Mouse (Mus musculus): Measurements from ENCODE around the gene Hspg2. TPM values are rescaled to one million over a fixed set of nuclear protein-coding genes. Genes with fewer than 3 reads are reported as not detected.
"Not testable (repeated sequence)": the region's sequence is repeated elsewhere in the genome, so short reads cannot be mapped to it uniquely, and the experiment has no call there.

The Hspg2 gene
- polyA plus RNA-seq, 1 experiment: 34.7 TPM

DNA sequence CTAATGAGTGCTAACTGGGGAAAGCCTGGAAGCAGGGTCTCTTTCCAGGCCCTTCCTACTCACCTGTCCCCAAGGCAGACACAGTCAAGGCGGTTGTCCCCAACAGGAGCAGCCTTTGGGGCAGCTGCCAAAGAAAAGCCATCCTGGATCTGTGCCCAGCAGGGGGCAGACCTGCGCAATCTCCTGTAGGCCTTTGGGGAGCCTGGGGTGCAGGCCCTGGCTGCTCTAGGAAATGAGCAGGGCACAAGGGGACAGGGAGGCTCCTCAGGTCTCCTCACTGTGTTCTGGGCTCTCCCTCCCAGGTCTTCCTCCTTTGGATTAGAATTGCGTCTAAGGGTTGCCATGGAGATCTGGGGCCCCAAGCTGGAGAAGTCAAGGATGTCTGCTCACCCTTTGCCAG lies 113.2 kb downstream of the Hspg2 start:
- peak; percentile 28 for DNase-seq

DNA sequence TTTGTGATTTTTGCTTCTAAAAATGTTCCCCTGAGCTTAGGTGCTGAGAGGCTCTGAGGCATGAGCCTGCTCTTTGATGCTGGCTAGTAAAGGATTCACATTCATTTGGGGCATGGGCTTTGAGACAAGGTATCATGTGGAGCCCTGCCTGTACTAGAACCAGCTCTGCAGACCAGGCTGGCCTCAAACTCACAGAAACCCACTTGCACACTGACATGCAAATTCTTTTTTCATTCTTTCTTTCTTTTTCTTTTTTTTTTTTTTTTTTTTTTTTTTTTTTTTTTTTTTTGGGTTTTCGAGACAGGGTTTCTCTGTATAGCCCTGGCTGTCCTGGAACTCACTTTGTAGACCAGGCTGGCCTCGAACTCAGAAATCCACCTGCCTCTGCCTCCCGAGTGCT lies 120.5 kb downstream of the Hspg2 start:
- not testable (repeated sequence) for H3K4me1 ChIP-seq (ENCODE audit: control insufficient read depth, insufficient read depth, low read length); H3K4me3 ChIP-seq (ENCODE audit: insufficient read depth, low read depth, low read length); DNase-seq; H3K36me3 ChIP-seq (ENCODE audit: control insufficient read depth, insufficient read depth, low read length); H3K27ac ChIP-seq (ENCODE audit: insufficient read depth, low read depth, low read length); H3K27me3 ChIP-seq (replicated peaks; ENCODE audit: control insufficient read depth, insufficient read depth, low read length)
- 82% methylated on average over 2 of the region's 3 CpGs for WGBS

More for the DNA sequence above, 113.2 kb downstream of the Hspg2 start:
- H3K27ac ChIP-seq (ENCODE audit: insufficient read depth, low read depth, low read length): no peak overlapping the region
- peak; percentile 33 for TF ChIP-seq CTCF (conservative IDR thresholded peaks at IDR 0.05; ENCODE audit: insufficient read depth, insufficient read length, low read depth, low read length)
- no peak for TF ChIP-seq POLR2A (IDR thresholded peaks at IDR 0.05; ENCODE audit: low read depth, low read length)
- H3K4me1 ChIP-seq (ENCODE audit: control insufficient read depth, insufficient read depth, low read length): no peaks in the 10 kb centered on the region
- WGBS: 72% methylated on average over 3 of the region's 3 CpGs
- H3K27me3 ChIP-seq (replicated peaks; ENCODE audit: control insufficient read depth, insufficient read depth, low read length): no peaks in the 10 kb centered on the region
- H3K36me3 ChIP-seq (ENCODE audit: control insufficient read depth, insufficient read depth, low read length): no peaks in the 10 kb centered on the region
- no peak overlapping the region for H3K4me3 ChIP-seq (ENCODE audit: insufficient read depth, low read depth, low read length)

DNA sequence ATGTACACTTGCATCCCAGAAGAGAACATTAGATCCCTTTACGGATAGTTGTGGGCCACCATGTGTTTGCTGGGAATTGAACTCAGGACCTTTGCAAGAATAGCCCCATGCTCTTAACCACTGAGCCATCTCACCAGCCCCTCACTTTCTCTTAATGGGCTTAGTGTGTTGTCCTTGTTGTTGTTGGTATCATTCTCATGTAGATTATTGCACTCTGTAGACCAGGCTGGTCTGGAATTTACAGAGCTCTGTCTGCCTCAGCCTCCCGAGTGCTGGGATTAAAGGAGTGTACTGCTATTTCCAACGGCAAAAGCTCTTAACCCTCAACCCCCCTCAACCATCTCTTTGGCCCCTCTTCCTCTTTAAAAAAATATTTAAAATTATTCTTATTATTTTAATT lies 121.0 kb downstream of the Hspg2 start:
- 92% methylated on average over 3 of the region's 3 CpGs for WGBS
- Histone ChIP-seq H3K4me1 (ENCODE audit: control insufficient read depth, insufficient read depth, low read length) (no peaks in the 10 kb centered on the region), H3K27me3 (replicated peaks; ENCODE audit: control insufficient read depth, insufficient read depth, low read length) (no peaks in the 10 kb centered on the region), H3K4me3 (ENCODE audit: insufficient read depth, low read depth, low read length) (no peak overlapping the region), H3K27ac (ENCODE audit: insufficient read depth, low read depth, low read length) (no peak overlapping the region), H3K36me3 (ENCODE audit: control insufficient read depth, insufficient read depth, low read length) (no peaks in the 10 kb centered on the region)
- no peak for TF ChIP-seq POLR2A (IDR thresholded peaks at IDR 0.05; ENCODE audit: low read depth, low read length)
- TF ChIP-seq CTCF (conservative IDR thresholded peaks at IDR 0.05; ENCODE audit: insufficient read depth, insufficient read length, low read depth, low read length): no peak
- no peak for DNase-seq

DNA sequence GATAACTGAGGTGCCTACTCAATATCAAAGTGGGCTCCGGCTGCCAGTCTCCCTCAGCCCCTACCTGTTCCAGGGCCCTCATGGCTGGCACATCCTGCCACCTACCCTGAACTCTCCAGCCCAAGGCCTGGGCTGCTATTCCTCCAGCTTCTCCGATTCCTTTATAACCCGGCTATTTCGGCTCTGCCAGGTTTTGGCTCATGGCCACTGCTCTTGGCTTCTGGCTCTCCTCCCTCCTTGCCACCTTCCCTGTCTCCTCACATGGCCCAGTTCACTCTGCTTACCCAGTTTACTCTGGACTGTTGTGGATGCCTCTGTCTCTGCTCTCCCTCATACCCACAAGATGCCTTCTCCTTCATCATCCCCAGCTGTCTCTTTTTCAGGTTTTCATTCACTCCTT lies 122.4 kb downstream of the Hspg2 start:
- TF ChIP-seq CTCF (conservative IDR thresholded peaks at IDR 0.05; ENCODE audit: insufficient read depth, insufficient read length, low read depth, low read length) (no peak), POLR2A (IDR thresholded peaks at IDR 0.05; ENCODE audit: low read depth, low read length) (no peak)
- Histone ChIP-seq H3K27me3 (replicated peaks; ENCODE audit: control insufficient read depth, insufficient read depth, low read length) (no peaks in the 10 kb centered on the region), H3K27ac (ENCODE audit: insufficient read depth, low read depth, low read length) (no peak overlapping the region), H3K4me1 (ENCODE audit: control insufficient read depth, insufficient read depth, low read length) (no peaks in the 10 kb centered on the region; the same call in 1 of the 2 replicates), H3K4me3 (ENCODE audit: insufficient read depth, low read depth, low read length) (no peak overlapping the region), H3K36me3 (ENCODE audit: control insufficient read depth, insufficient read depth, low read length) (no peaks in the 10 kb centered on the region)
- no peak for DNase-seq
- WGBS: 75% methylated on average over 4 of the region's 4 CpGs

DNA sequence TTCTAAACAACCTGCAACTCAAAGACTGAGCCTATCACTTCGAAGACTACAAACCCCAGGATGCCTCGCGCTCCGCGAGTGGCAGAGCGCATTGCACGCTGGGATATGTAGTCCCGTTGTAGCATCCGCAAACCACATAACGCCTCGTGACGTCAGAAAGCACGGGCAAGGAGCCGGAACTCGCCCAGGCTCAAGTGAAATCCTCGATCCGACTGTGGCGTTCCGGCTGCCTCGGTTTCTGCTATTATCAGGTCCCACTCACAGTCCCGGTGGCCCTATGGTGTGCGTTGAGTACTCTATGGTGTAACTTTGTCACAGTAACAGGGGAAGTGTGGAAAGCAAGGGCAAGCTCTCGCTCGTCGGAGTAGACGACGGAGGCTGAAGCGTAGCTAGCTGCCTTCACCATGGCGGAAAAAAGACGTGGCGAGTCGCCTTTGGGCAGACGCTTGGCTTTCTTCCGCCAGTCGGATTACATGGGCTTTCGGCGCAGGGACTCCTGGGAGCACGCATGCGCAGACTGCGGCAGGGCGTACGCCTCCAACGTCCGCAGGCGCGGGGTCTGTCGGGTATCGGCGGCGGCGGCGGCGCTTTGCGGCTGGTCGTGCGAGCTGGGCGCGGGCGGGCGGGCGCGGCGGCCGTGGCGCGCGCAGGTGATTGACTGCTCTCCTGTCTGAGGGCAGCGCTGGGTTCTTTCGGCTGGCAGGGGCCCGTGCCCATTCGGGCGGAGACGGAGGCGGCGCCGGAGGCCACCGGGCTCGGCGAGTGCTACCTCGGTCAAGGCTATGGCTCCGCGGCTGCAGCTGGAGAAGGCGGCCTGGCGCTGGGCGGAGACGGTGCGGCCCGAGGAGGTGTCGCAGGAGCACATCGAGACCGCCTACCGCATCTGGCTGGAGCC lies 125.3 kb downstream of the Hspg2 start, which contains the start of gene Usp48:
Gene Usp48, plus strand, starts transcription at position 155 of the 895 bp plus-strand sequence.
- peak; percentile 99 for DNase-seq
- Histone ChIP-seq H3K4me1 (ENCODE audit: control insufficient read depth, insufficient read depth, low read length) (peaks cover 7% of the 10 kb centered on the region), H3K4me3 (ENCODE audit: insufficient read depth, low read depth, low read length) (peak within 1 kb of the TSS; percentile 92), H3K36me3 (ENCODE audit: control insufficient read depth, insufficient read depth, low read length) (no peaks in the 10 kb centered on the region), H3K27me3 (replicated peaks; ENCODE audit: control insufficient read depth, insufficient read depth, low read length) (no peaks in the 10 kb centered on the region), H3K27ac (ENCODE audit: insufficient read depth, low read depth, low read length) (peak within 1 kb of the TSS; percentile 97)
- TF ChIP-seq POLR2A (IDR thresholded peaks at IDR 0.05; ENCODE audit: low read depth, low read length) (peak; percentile 75), CTCF (conservative IDR thresholded peaks at IDR 0.05; ENCODE audit: insufficient read depth, insufficient read length, low read depth, low read length) (no peak)
- under 1% methylated on average over 91 of the region's 92 CpGs for WGBS

DNA sequence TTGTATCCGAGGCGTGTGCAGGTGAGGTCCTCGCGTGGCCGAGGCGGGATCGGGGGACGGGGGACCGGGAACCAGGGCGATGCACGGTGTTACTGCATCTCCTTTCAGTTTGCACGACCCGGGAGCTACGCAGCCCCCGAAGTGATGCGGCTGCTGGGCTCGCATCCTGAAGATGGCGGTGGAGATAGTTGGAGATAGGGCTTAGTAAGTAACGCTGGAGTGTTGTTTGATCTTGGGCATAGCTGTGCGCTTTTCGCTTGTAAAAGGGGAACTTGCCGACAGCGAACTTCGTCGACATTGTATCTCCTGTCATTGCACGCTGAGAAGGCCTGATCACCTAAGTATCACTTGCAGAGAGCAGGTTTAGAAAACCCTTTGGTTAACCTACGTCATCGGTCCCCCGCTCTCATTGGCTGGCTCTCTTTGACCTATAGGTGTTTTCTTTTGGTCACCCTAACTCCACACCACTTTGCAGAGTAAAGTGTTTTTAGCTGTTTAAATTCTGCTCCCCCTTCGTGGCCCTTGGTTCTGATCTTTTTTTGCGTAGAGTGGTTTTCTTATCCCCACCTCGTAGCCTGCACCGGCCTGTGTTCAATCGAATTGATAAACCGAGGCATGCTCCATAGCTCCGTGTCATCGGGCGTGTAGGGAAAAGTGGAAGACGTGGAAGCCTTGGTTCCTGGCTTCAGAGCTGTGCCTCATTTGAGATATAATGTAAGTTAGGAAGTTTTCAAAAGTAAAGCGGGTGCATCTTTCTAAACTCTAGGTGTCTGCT lies 126.1 kb downstream of the Hspg2 start:
- peak overlapping the region; percentile 67 for H3K27ac ChIP-seq (ENCODE audit: insufficient read depth, low read depth, low read length)
- H3K4me3 ChIP-seq (ENCODE audit: insufficient read depth, low read depth, low read length): peak overlapping the region; percentile 92
- H3K27me3 ChIP-seq (replicated peaks; ENCODE audit: control insufficient read depth, insufficient read depth, low read length): no peaks in the 10 kb centered on the region
- WGBS: 2% methylated on average over 40 of the region's 40 CpGs
- H3K36me3 ChIP-seq (ENCODE audit: control insufficient read depth, insufficient read depth, low read length): no peaks in the 10 kb centered on the region
- peaks cover 15% of the 10 kb centered on the region for H3K4me1 ChIP-seq (ENCODE audit: control insufficient read depth, insufficient read depth, low read length)
- peak; percentile 53 for DNase-seq
- TF ChIP-seq POLR2A (IDR thresholded peaks at IDR 0.05; ENCODE audit: low read depth, low read length) (no peak), CTCF (conservative IDR thresholded peaks at IDR 0.05; ENCODE audit: insufficient read depth, insufficient read length, low read depth, low read length) (no peak)

DNA sequence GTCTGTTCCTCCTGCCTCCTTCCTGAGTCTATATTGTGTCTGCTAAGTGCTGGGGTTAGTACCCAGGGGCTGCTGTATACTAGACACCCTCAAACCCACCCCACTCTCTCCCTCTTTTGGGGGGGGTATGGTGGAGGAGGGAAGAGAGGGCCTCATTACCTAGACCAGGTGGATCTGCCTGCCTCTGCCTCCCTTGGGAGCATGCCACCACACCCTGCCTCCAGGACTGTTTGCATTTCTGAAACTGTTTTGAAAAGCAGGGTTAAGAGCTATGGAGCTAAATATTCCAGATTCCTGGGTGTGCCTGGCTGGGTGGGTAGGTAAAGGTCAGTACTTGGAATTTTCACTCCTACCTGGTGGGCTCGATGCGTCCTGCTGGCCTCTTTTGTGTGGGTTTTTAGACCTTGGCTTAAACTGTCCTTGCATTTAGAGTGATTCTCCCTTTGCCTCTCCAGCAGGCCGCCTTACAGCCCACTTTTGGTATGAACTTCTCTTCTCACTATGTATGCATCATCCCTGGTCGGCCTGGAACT lies 128.6 kb downstream of the Hspg2 start:
- Histone ChIP-seq H3K27ac (ENCODE audit: insufficient read depth, low read depth, low read length) (no peak overlapping the region), H3K27me3 (replicated peaks; ENCODE audit: control insufficient read depth, insufficient read depth, low read length) (no peaks in the 10 kb centered on the region), H3K4me1 (ENCODE audit: control insufficient read depth, insufficient read depth, low read length) (peaks cover 19% of the 10 kb centered on the region), H3K4me3 (ENCODE audit: insufficient read depth, low read depth, low read length) (no peak overlapping the region), H3K36me3 (ENCODE audit: control insufficient read depth, insufficient read depth, low read length) (no peaks in the 10 kb centered on the region)
- TF ChIP-seq POLR2A (IDR thresholded peaks at IDR 0.05; ENCODE audit: low read depth, low read length) (no peak), CTCF (conservative IDR thresholded peaks at IDR 0.05; ENCODE audit: insufficient read depth, insufficient read length, low read depth, low read length) (no peak)
- DNase-seq: no peak
- WGBS: 91% methylated on average over 4 of the region's 4 CpGs
